Mouse (Mus musculus): ENCODE data around the gene Sema3f. TPM values are rescaled to one million over a fixed set of nuclear protein-coding genes. Genes with fewer than 3 reads are reported as not detected.
A peak's percentile ranks its signal among the peaks of the same experiment; 100 is the strongest.

Sema3f gene
- polyA plus RNA-seq, 1 experiment from 2014 or later: 18.7 TPM

GRCm38 (mm10) chr9:107736185-107736485, 25.9 kb upstream of the Sema3f start:
- H3K4me2 ChIP-seq (ENCODE audit: low read depth, low read length): peak overlapping the region; percentile 31
- H3K4me1 ChIP-seq (ENCODE audit: control insufficient read depth, insufficient read depth, low read length): peaks cover 20% of the 10 kb centered on the region
- WGBS: 2% methylated on average over 7 of the region's 7 CpGs
- peak overlapping the region; percentile 37; the same call in 1 of the 2 replicates for H3K9ac ChIP-seq (replicated peaks; ENCODE audit: low read depth, low read length)
- peak overlapping the region; percentile 44; the same call in 1 of the 2 replicates for H3K27ac ChIP-seq (ENCODE audit: low read depth, low read length)
- H3K4me3 ChIP-seq (ENCODE audit: low read depth, low read length): no peak overlapping the region
- no peaks in the 10 kb centered on the region for H3K27me3 ChIP-seq (ENCODE audit: control insufficient read depth, insufficient read depth, low read length)
- ATAC-seq (ENCODE audit: low read depth): no peak
- H3K9me3 ChIP-seq (ENCODE audit: control insufficient read depth, low read length): no peaks in the 10 kb centered on the region
- H3K36me3 ChIP-seq (ENCODE audit: control insufficient read depth, insufficient read depth, low read length): peaks cover 25% of the 10 kb centered on the region

GRCm38 (mm10) chr9:107735356-107736184, 25.3 kb upstream of the Sema3f start:
- Histone ChIP-seq H3K9ac (replicated peaks; ENCODE audit: low read depth, low read length) (peak overlapping the region; percentile 37), H3K27ac (ENCODE audit: low read depth, low read length) (peak overlapping the region; percentile 55), H3K4me3 (ENCODE audit: low read depth, low read length) (no peak overlapping the region), H3K4me2 (ENCODE audit: low read depth, low read length) (peak overlapping the region; percentile 31; the same call in 1 of the 2 replicates), H3K9me3 (ENCODE audit: control insufficient read depth, low read length) (no peaks in the 10 kb centered on the region), H3K36me3 (ENCODE audit: control insufficient read depth, insufficient read depth, low read length) (peaks cover 20% of the 10 kb centered on the region), H3K27me3 (ENCODE audit: control insufficient read depth, insufficient read depth, low read length) (no peaks in the 10 kb centered on the region), H3K4me1 (ENCODE audit: control insufficient read depth, insufficient read depth, low read length) (peaks cover 21% of the 10 kb centered on the region)
- no peak for ATAC-seq (ENCODE audit: low read depth)
- WGBS: 3% methylated on average over 17 of the region's 17 CpGs

- ATAC-seq (ENCODE audit: low read depth): no peak
- Histone ChIP-seq H3K9ac (replicated peaks; ENCODE audit: low read depth, low read length) (no peak overlapping the region), H3K36me3 (ENCODE audit: control insufficient read depth, insufficient read depth, low read length) (peaks cover 10% of the 10 kb centered on the region), H3K27ac (ENCODE audit: low read depth, low read length) (0 out of 2 replicates have a peak overlapping the region, but pooled peaks have one; percentile 10), H3K4me1 (ENCODE audit: control insufficient read depth, insufficient read depth, low read length) (peaks cover 30% of the 10 kb centered on the region), H3K4me3 (ENCODE audit: low read depth, low read length) (no peak overlapping the region), H3K27me3 (ENCODE audit: control insufficient read depth, insufficient read depth, low read length) (no peaks in the 10 kb centered on the region), H3K9me3 (ENCODE audit: control insufficient read depth, low read length) (no peaks in the 10 kb centered on the region), H3K4me2 (ENCODE audit: low read depth, low read length) (no peak overlapping the region)
- 24% methylated on average over 7 of the region's 7 CpGs for WGBS
These were observed 24.3 kb upstream of the Sema3f start for GRCm38 (mm10) chr9:107734567-107734971.

- H3K4me3 ChIP-seq (ENCODE audit: low read depth, low read length): no peak overlapping the region
- ATAC-seq (ENCODE audit: low read depth): no peak
- peak overlapping the region; percentile 28; the same call in 1 of the 2 replicates for H3K27ac ChIP-seq (ENCODE audit: low read depth, low read length)
- H3K36me3 ChIP-seq (ENCODE audit: control insufficient read depth, insufficient read depth, low read length): no peaks in the 10 kb centered on the region
- no peaks in the 10 kb centered on the region for H3K27me3 ChIP-seq (ENCODE audit: control insufficient read depth, insufficient read depth, low read length)
- 14% methylated on average over 3 of the region's 3 CpGs for WGBS
- H3K4me1 ChIP-seq (ENCODE audit: control insufficient read depth, insufficient read depth, low read length): peaks cover 20% of the 10 kb centered on the region
- H3K9me3 ChIP-seq (ENCODE audit: control insufficient read depth, low read length): no peaks in the 10 kb centered on the region
- no peak overlapping the region for H3K9ac ChIP-seq (replicated peaks; ENCODE audit: low read depth, low read length)
- no peak overlapping the region for H3K4me2 ChIP-seq (ENCODE audit: low read depth, low read length)
These were observed 19.4 kb upstream of the Sema3f start for GRCm38 (mm10) chr9:107729709-107730108.

- peak overlapping the region; percentile 28; the same call in 1 of the 2 replicates for H3K27ac ChIP-seq (ENCODE audit: low read depth, low read length)
- H3K9ac ChIP-seq (replicated peaks; ENCODE audit: low read depth, low read length): no peak overlapping the region
- no peak for ATAC-seq (ENCODE audit: low read depth)
- H3K4me1 ChIP-seq (ENCODE audit: control insufficient read depth, insufficient read depth, low read length): peaks cover 24% of the 10 kb centered on the region
- no peaks in the 10 kb centered on the region for H3K36me3 ChIP-seq (ENCODE audit: control insufficient read depth, insufficient read depth, low read length)
- H3K4me3 ChIP-seq (ENCODE audit: low read depth, low read length): no peak overlapping the region
- H3K4me2 ChIP-seq (ENCODE audit: low read depth, low read length): no peak overlapping the region
- H3K9me3 ChIP-seq (ENCODE audit: control insufficient read depth, low read length): no peaks in the 10 kb centered on the region
- no peaks in the 10 kb centered on the region for H3K27me3 ChIP-seq (ENCODE audit: control insufficient read depth, insufficient read depth, low read length)
- 73% methylated on average over 6 of the region's 6 CpGs for WGBS
These were observed 18.8 kb upstream of the Sema3f start for GRCm38 (mm10) chr9:107728919-107729670.

- no peak overlapping the region for H3K9ac ChIP-seq (replicated peaks; ENCODE audit: low read depth, low read length)
- no peaks in the 10 kb centered on the region for H3K9me3 ChIP-seq (ENCODE audit: control insufficient read depth, low read length)
- H3K4me3 ChIP-seq (ENCODE audit: low read depth, low read length): no peak overlapping the region
- no peaks in the 10 kb centered on the region for H3K27me3 ChIP-seq (ENCODE audit: control insufficient read depth, insufficient read depth, low read length)
- no peak for ATAC-seq (ENCODE audit: low read depth)
- 41% methylated on average over 3 of the region's 3 CpGs for WGBS
- no peaks in the 10 kb centered on the region for H3K36me3 ChIP-seq (ENCODE audit: control insufficient read depth, insufficient read depth, low read length)
- H3K4me1 ChIP-seq (ENCODE audit: control insufficient read depth, insufficient read depth, low read length): peaks cover 37% of the 10 kb centered on the region
- H3K27ac ChIP-seq (ENCODE audit: low read depth, low read length): no peak overlapping the region
- no peak overlapping the region for H3K4me2 ChIP-seq (ENCODE audit: low read depth, low read length)
These were observed 16.8 kb upstream of the Sema3f start for GRCm38 (mm10) chr9:107727041-107727440.

- no peak for ATAC-seq (ENCODE audit: low read depth)
- WGBS: 88% methylated on average over 1 of the region's 1 CpGs
- peaks cover 29% of the 10 kb centered on the region for H3K4me1 ChIP-seq (ENCODE audit: control insufficient read depth, insufficient read depth, low read length)
- no peaks in the 10 kb centered on the region for H3K9me3 ChIP-seq (ENCODE audit: control insufficient read depth, low read length)
- H3K27ac ChIP-seq (ENCODE audit: low read depth, low read length): no peak overlapping the region
- no peak overlapping the region for H3K4me3 ChIP-seq (ENCODE audit: low read depth, low read length)
- H3K4me2 ChIP-seq (ENCODE audit: low read depth, low read length): no peak overlapping the region
- no peaks in the 10 kb centered on the region for H3K27me3 ChIP-seq (ENCODE audit: control insufficient read depth, insufficient read depth, low read length)
- no peak overlapping the region for H3K9ac ChIP-seq (replicated peaks; ENCODE audit: low read depth, low read length)
- H3K36me3 ChIP-seq (ENCODE audit: control insufficient read depth, insufficient read depth, low read length): no peaks in the 10 kb centered on the region
These were observed 14.5 kb upstream of the Sema3f start for GRCm38 (mm10) chr9:107724796-107725195.

GRCm38 (mm10) chr9:107723794-107724531, 13.7 kb upstream of the Sema3f start:
- Histone ChIP-seq H3K4me1 (ENCODE audit: control insufficient read depth, insufficient read depth, low read length) (peaks cover 24% of the 10 kb centered on the region), H3K27me3 (ENCODE audit: control insufficient read depth, insufficient read depth, low read length) (no peaks in the 10 kb centered on the region)
- 6% methylated on average over 11 of the region's 11 CpGs for WGBS

More at GRCm38 (mm10) chr9:107723794-107724531, 13.7 kb upstream of the Sema3f start:
- no peaks in the 10 kb centered on the region for H3K36me3 ChIP-seq (ENCODE audit: control insufficient read depth, insufficient read depth, low read length)
- no peaks in the 10 kb centered on the region for H3K9me3 ChIP-seq (ENCODE audit: control insufficient read depth, low read length)
- peak; percentile 57; the same call in 1 of the 2 replicates for ATAC-seq (ENCODE audit: low read depth)
- peak overlapping the region; percentile 62; the same call in 1 of the 2 replicates for H3K27ac ChIP-seq (ENCODE audit: low read depth, low read length)
- peak overlapping the region; percentile 23; the same call in 1 of the 2 replicates for H3K4me2 ChIP-seq (ENCODE audit: low read depth, low read length)
- no peak overlapping the region for H3K4me3 ChIP-seq (ENCODE audit: low read depth, low read length)
- H3K9ac ChIP-seq (replicated peaks; ENCODE audit: low read depth, low read length): no peak overlapping the region
